Mouse (Mus musculus) liver, embryonic 14.5 days (tissue): Measurements from ENCODE around the gene Ntrk1.

ENCODE experiments used
- CTCF ChIP-seq: IDR thresholded peaks from 2 replicates; pipeline ENCODE4 v1.5.1; 2016; ENCODE audit warnings: antibody characterized with exemption, low read depth, control low read depth
- EP300 ChIP-seq: IDR thresholded peaks from 2 replicates; pipeline ENCODE4 v1.6.1; 2016; ENCODE audit warnings: antibody characterized with exemption, low read depth

GRCm38 (mm10) chr3:87778283-87778682 is 16.7 kb downstream of the Ntrk1 start:
- TF ChIP-seq CTCF (no peak), EP300 (no peak)
